In the genomic region with DNA sequence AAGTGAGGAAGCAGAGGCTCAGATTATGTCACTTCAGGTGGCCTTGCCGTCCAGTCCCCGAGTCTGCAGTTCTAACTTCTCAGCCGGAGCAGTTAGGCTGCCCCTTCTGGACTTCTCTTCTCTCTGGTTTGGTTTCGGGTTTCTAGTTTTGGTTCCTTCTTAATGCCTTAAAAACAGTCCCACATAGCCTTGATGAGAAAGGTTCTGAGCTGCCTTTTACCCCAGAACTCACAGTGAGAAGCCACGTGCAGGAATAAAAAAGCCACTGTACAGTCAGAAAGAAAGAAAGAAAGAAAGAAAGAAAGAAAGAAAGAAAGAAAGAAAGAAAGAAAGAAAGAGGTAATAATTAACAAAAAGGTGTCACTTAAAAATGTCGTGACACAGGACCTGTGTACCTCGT, we compare ENCODE assay signal across 29 mouse cellular contexts.
DNase-seq lines count a peak whose midpoint lies in the region; ATAC-seq and TF ChIP-seq lines count a peak whose summit lies in the region.
"Had no signal": no experiment of that assay in that cellular context is flagged by ENCODE, and none has a peak within 500 bp of the region (broad histone marks: within the 10 kb centered on the region; RNA-seq: fewer than 3 reads in every experiment).

No protein-coding gene starts in this region.

- H3K4me2 ChIP-seq in stomach, embryonic 14.5 days (replicated peaks; ENCODE audit: low read depth, low read length): no peak overlapping the region
- H3K4me2 ChIP-seq in stomach, postnatal 0 days (replicated peaks; ENCODE audit: low read depth): no peak overlapping the region
- H3K4me2 ChIP-seq in liver, postnatal 0 days (ENCODE audit: low read depth, low read length): no peak overlapping the region
- H3K4me2 ChIP-seq in intestine, postnatal 0 days (replicated peaks; ENCODE audit: low read depth): no peak overlapping the region
- H3K4me2 ChIP-seq: embryonic facial prominence, embryonic 15.5 days; forebrain, embryonic 12.5 days; hindbrain, embryonic 12.5 days; intestine, embryonic 15.5 days; neural tube, embryonic 12.5 days had no signal

- no peaks in the 10 kb centered on the region for H3K9me3 ChIP-seq in stomach, embryonic 14.5 days (ENCODE audit: control insufficient read depth, low read depth, low read length)
- no peaks in the 10 kb centered on the region for H3K9me3 ChIP-seq in stomach, postnatal 0 days (ENCODE audit: control insufficient read depth, low read length)
- H3K9me3 ChIP-seq in liver, postnatal 0 days (ENCODE audit: low read length): no peaks in the 10 kb centered on the region
- H3K9me3 ChIP-seq in intestine, postnatal 0 days (ENCODE audit: control insufficient read depth): no peaks in the 10 kb centered on the region
- H3K9me3 ChIP-seq: embryonic facial prominence, embryonic 10.5 days; embryonic facial prominence, embryonic 15.5 days; forebrain, embryonic 12.5 days; hindbrain, embryonic 12.5 days; intestine, embryonic 15.5 days; neural tube, embryonic 12.5 days had no signal

- H3K9ac ChIP-seq in stomach, embryonic 14.5 days (replicated peaks; ENCODE audit: low read depth, low read length): no peak overlapping the region
- H3K9ac ChIP-seq in stomach, postnatal 0 days (ENCODE audit: low read length): no peak overlapping the region
- H3K9ac ChIP-seq in liver, postnatal 0 days (replicated peaks): no peak overlapping the region
- H3K9ac ChIP-seq in intestine, postnatal 0 days (ENCODE audit: low read depth, low read length): no peak overlapping the region
- H3K9ac ChIP-seq: embryonic facial prominence, embryonic 15.5 days; forebrain, embryonic 12.5 days; forebrain, postnatal 0 days; hindbrain, embryonic 12.5 days; intestine, embryonic 15.5 days; neural tube, embryonic 12.5 days had no signal

- TF ChIP-seq CTCF in stomach, postnatal 0 days (IDR thresholded peaks at IDR 0.05; ENCODE audit: low read depth): no peak
- TF ChIP-seq CTCF in liver, postnatal 0 days (IDR thresholded peaks at IDR 0.05; ENCODE audit: low read depth): no peak
- no peak for TF ChIP-seq CTCF in intestine, postnatal 0 days (IDR thresholded peaks at IDR 0.05; ENCODE audit: low read depth)

- WGBS in stomach, embryonic 14.5 days: 62% methylated on average over 7 of the region's 7 CpGs
- WGBS in stomach, postnatal 0 days: 63% methylated on average over 7 of the region's 7 CpGs
- WGBS in liver, postnatal 0 days (ENCODE audit: insufficient replicate concordance): 46% methylated on average over 7 of the region's 7 CpGs
- WGBS in intestine, postnatal 0 days: 46% methylated on average over 7 of the region's 7 CpGs

- no peaks in the 10 kb centered on the region for H3K36me3 ChIP-seq in stomach, embryonic 14.5 days (ENCODE audit: control insufficient read depth, insufficient read depth, low read length)
- H3K36me3 ChIP-seq in stomach, postnatal 0 days (ENCODE audit: control insufficient read depth, insufficient read depth, low read length): no peaks in the 10 kb centered on the region
- no peaks in the 10 kb centered on the region for H3K36me3 ChIP-seq in liver, postnatal 0 days (replicated peaks; ENCODE audit: insufficient read depth, low read length)
- no peaks in the 10 kb centered on the region for H3K36me3 ChIP-seq in intestine, postnatal 0 days (ENCODE audit: control insufficient read depth, insufficient read depth)
- H3K36me3 ChIP-seq: embryonic facial prominence, embryonic 10.5 days; embryonic facial prominence, embryonic 15.5 days; forebrain, embryonic 12.5 days; hindbrain, embryonic 12.5 days; intestine, embryonic 15.5 days; neural tube, embryonic 12.5 days had no signal

- H3K27me3 ChIP-seq in stomach, embryonic 14.5 days (ENCODE audit: control insufficient read depth, insufficient read depth, low read length): no peaks in the 10 kb centered on the region
- no peaks in the 10 kb centered on the region for H3K27me3 ChIP-seq in stomach, postnatal 0 days (ENCODE audit: control insufficient read depth, insufficient read depth, low read length)
- H3K27me3 ChIP-seq in liver, postnatal 0 days (ENCODE audit: insufficient read depth, low read length): no peaks in the 10 kb centered on the region
- H3K27me3 ChIP-seq in intestine, postnatal 0 days (replicated peaks; ENCODE audit: control insufficient read depth, insufficient read depth, low read length): no peaks in the 10 kb centered on the region
- H3K27me3 ChIP-seq: embryonic facial prominence, embryonic 15.5 days; intestine, embryonic 15.5 days; Patski had no signal

- no peak for TF ChIP-seq EP300 in stomach, postnatal 0 days (optimal IDR thresholded peaks at IDR 0.05)
- TF ChIP-seq EP300 in liver, postnatal 0 days (IDR thresholded peaks at IDR 0.05; ENCODE audit: low read depth): no peak

- no peak for ATAC-seq in stomach, embryonic 14.5 days (ENCODE audit: insufficient number of reproducible peaks, insufficient read depth, low FRiP score, low read depth)
- no peak for ATAC-seq in stomach, postnatal 0 days (ENCODE audit: low FRiP score, low TSS enrichment)
- ATAC-seq in liver, postnatal 0 days: no peak
- ATAC-seq in intestine, postnatal 0 days: no peak
- ATAC-seq: forebrain, postnatal 0 days; hindbrain, postnatal 0 days; intestine, embryonic 15.5 days; lung, postnatal 0 days; Patski had no signal

- H3K4me3 ChIP-seq in stomach, embryonic 14.5 days (ENCODE audit: low read depth, low read length): no peak overlapping the region
- no peak overlapping the region for H3K4me3 ChIP-seq in stomach, postnatal 0 days (ENCODE audit: low read depth, low read length)
- H3K4me3 ChIP-seq in liver, postnatal 0 days (ENCODE audit: low read depth, low read length): no peak overlapping the region
- H3K4me3 ChIP-seq in intestine, postnatal 0 days (ENCODE audit: low read depth, low read length): no peak overlapping the region
- H3K4me3 ChIP-seq: embryonic facial prominence, embryonic 10.5 days; embryonic facial prominence, embryonic 15.5 days; forebrain, embryonic 12.5 days; hindbrain, embryonic 12.5 days; intestine, embryonic 15.5 days; neural tube, embryonic 12.5 days had no signal

- intact Hi-C loops in heart, postnatal 36 days (cut with DNase I): no loop called here
- intact Hi-C loops in left cerebral cortex, postnatal 14 days (cut with DNase I): no loop called here

- H3K4me1 ChIP-seq in stomach, embryonic 14.5 days (ENCODE audit: control insufficient read depth, insufficient read depth, low read length): no peaks in the 10 kb centered on the region
- H3K4me1 ChIP-seq in stomach, postnatal 0 days (replicated peaks; ENCODE audit: control insufficient read depth, insufficient read depth): no peaks in the 10 kb centered on the region
- peaks cover 40% of the 10 kb centered on the region for H3K4me1 ChIP-seq in liver, postnatal 0 days (ENCODE audit: insufficient read depth)
- no peaks in the 10 kb centered on the region; the same call in 1 of the 2 replicates for H3K4me1 ChIP-seq in intestine, postnatal 0 days (replicated peaks; ENCODE audit: control insufficient read depth, insufficient read depth, low read length)

- DNase-seq in heart, adult 11 months: peak; percentile 41
- no peak for DNase-seq in heart, postnatal 36 days
- DNase-seq in stomach, postnatal 0 days (ENCODE audit: low spot score): no peak
- no peak for DNase-seq in liver, postnatal 0 days
- no peak for DNase-seq in left cerebral cortex, postnatal 14 days (ENCODE audit: low spot score in 2 of 2)
- no peak for DNase-seq in spleen, adult 12 weeks (ENCODE audit: low spot score)
- DNase-seq: adrenal gland, postnatal 10 days; cerebellum, adult 8-10 months; cerebellum, postnatal 25 days; forebrain, postnatal 0 days; heart, postnatal 14 days; kidney, adult 8-10 months; kidney, postnatal 4 days; lung, adult 18-20 months; lung, postnatal 4 days; midbrain, embryonic 14.5 days; thymus, postnatal 14 days had no signal

- peak overlapping the region; percentile 48; the same call in 1 of the 2 replicates for H3K27ac ChIP-seq in stomach, embryonic 14.5 days (ENCODE audit: low read length)
- H3K27ac ChIP-seq in stomach, postnatal 0 days (replicated peaks): no peak overlapping the region
- peak overlapping the region; percentile 64 for H3K27ac ChIP-seq in liver, postnatal 0 days (ENCODE audit: low read depth)
- no peak overlapping the region for H3K27ac ChIP-seq in intestine, postnatal 0 days (ENCODE audit: low read depth, low read length)
- H3K27ac ChIP-seq: embryonic facial prominence, embryonic 10.5 days; embryonic facial prominence, embryonic 15.5 days; forebrain, embryonic 12.5 days; hindbrain, embryonic 12.5 days; hindbrain, postnatal 0 days; intestine, embryonic 15.5 days; kidney, postnatal 0 days; neural tube, embryonic 12.5 days had no signal

Comparison
In these comparisons a context has a peak if more than half of its experiments do, and no peak if none do; other contexts are left out.
1. H3K27ac ChIP-seq: peak in stomach, embryonic 14.5 days (single experiment) and liver, postnatal 0 days (single experiment); none in stomach, postnatal 0 days (single experiment) and intestine, postnatal 0 days (single experiment).